Mouse (Mus musculus) Muller cell, postnatal 12 days (primary cell): ENCODE data around the gene Csn2.

ENCODE experiments used
- DNase-seq: peaks from one replicate; pipeline ENCODE4 v3.0.0-alpha.2; 2015; ENCODE audit errors: inconsistent ontology term

Csn2 gene

GRCm38 (mm10) chr5:87699530-87699929 lies at the start of gene Csn2:
Gene Csn2, minus strand, starts transcription at chr5:87699630.
- no peak for DNase-seq

GRCm38 (mm10) chr5:87734821-87735220 lies 35.4 kb upstream of the Csn2 start:
- no peak for DNase-seq

GRCm38 (mm10) chr5:87705891-87706290 lies 6.5 kb upstream of the Csn2 start:
- DNase-seq: no peak

GRCm38 (mm10) chr5:87665908-87666307 lies 33.5 kb downstream of the Csn2 start, which contains the start of gene Csn1s1:
Gene Csn1s1, plus strand, starts transcription at chr5:87666208.
- DNase-seq: no peak

GRCm38 (mm10) chr5:87642787-87643186 lies 56.6 kb downstream of the Csn2 start:
- no peak for DNase-seq
